Mouse (Mus musculus): ENCODE data around the gene Opcml. TPM values are rescaled to one million over a fixed set of nuclear protein-coding genes. Genes with fewer than 3 reads are reported as not detected.
A peak's percentile ranks its signal among the peaks of the same experiment; 100 is the strongest.

The Opcml gene
- polyA plus RNA-seq, 1 experiment from 2014 or later, result 0.02 TPM

DNA sequence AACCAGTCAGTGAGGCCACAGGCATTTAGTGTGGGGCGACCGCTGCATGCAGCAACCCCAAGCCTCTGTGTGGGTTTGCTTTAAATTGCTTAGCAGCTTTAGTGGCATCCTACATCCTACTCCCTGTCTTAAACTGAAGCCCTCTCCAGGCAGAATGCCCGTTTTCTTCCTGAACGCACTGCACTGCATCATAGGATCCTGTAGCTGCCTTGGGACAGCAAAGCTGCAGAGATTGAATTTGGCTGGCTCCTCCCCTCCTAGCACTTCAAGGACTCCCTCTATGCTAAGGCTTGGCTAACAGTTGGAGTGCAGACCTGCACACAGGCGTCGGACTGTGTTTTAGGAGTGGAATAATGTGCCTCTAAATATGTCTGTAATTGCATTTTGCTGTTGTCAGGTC is 474.2 kb downstream of the Opcml start:
- DNase-seq, result no peak
- no peak for ATAC-seq
- 36% methylated on average over 6 of the region's 6 CpGs for WGBS (ENCODE audit: insufficient replicate concordance)

DNA sequence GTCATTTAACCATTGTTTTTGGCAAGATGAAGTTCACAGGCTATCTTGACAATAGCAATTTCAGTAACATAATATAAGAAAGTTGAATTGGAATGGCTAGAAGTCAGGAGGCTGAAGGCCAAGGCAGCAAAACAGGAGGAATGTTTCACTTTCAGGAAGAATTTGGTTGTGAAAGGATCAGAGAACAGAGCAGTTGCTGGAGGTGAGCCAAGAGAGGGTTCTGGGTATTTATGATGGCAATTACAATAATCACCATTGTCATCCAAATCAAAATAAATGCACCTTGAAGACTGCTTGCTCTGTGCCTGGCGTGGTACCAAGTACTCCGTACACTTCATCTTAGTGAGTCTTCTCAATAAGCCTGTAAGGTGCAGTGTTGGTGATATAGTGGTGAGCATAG is 483.2 kb downstream of the Opcml start:
- no peak overlapping the region for H3K9ac ChIP-seq (replicated peaks)
- no peaks in the 10 kb centered on the region for H3K36me3 ChIP-seq (replicated peaks; ENCODE audit: insufficient read depth, low read length)
- no peaks in the 10 kb centered on the region for H3K9me3 ChIP-seq (ENCODE audit: low read length)
- 69% methylated on average over 2 of the region's 2 CpGs for WGBS (ENCODE audit: insufficient replicate concordance)
- H3K4me2 ChIP-seq (ENCODE audit: low read depth, low read length), result no peak overlapping the region
- H3K27ac ChIP-seq (ENCODE audit: low read depth), result no peak overlapping the region
- TF ChIP-seq EP300 (IDR thresholded peaks at IDR 0.05; ENCODE audit: low read depth) (no peak), CTCF (IDR thresholded peaks at IDR 0.05; ENCODE audit: low read depth) (no peak)
- no peak overlapping the region for H3K4me3 ChIP-seq (ENCODE audit: low read depth, low read length)
- H3K27me3 ChIP-seq (ENCODE audit: insufficient read depth, low read length), result no peaks in the 10 kb centered on the region
- H3K4me1 ChIP-seq (ENCODE audit: insufficient read depth), result no peaks in the 10 kb centered on the region
- no peak for ATAC-seq
- no peak for DNase-seq

More for the DNA sequence above, 474.2 kb downstream of the Opcml start:
- TF ChIP-seq CTCF (IDR thresholded peaks at IDR 0.05; ENCODE audit: low read depth) (no peak), EP300 (IDR thresholded peaks at IDR 0.05; ENCODE audit: low read depth) (no peak)
- Histone ChIP-seq H3K4me3 (ENCODE audit: low read depth, low read length) (no peak overlapping the region), H3K36me3 (replicated peaks; ENCODE audit: insufficient read depth, low read length) (no peaks in the 10 kb centered on the region), H3K4me2 (ENCODE audit: low read depth, low read length) (no peak overlapping the region), H3K27me3 (ENCODE audit: insufficient read depth, low read length) (no peaks in the 10 kb centered on the region), H3K27ac (ENCODE audit: low read depth) (no peak overlapping the region), H3K9ac (replicated peaks) (no peak overlapping the region), H3K4me1 (ENCODE audit: insufficient read depth) (no peaks in the 10 kb centered on the region), H3K9me3 (ENCODE audit: low read length) (no peaks in the 10 kb centered on the region)

GRCm38 (mm10) chr9:28278555-28278954 is 488.0 kb downstream of the Opcml start:
- H3K4me3 ChIP-seq (ENCODE audit: low read depth, low read length), result no peak overlapping the region
- H3K4me2 ChIP-seq (ENCODE audit: low read depth, low read length), result no peak overlapping the region
- ATAC-seq (peak; percentile 51; the same call in 1 of the 2 replicates), DNase-seq (no peak)
- no peak for TF ChIP-seq CTCF (IDR thresholded peaks at IDR 0.05; ENCODE audit: low read depth)
- no peak for TF ChIP-seq EP300 (IDR thresholded peaks at IDR 0.05; ENCODE audit: low read depth)
- no peaks in the 10 kb centered on the region for H3K9me3 ChIP-seq (ENCODE audit: low read length)
- no peak overlapping the region for H3K27ac ChIP-seq (ENCODE audit: low read depth)
- WGBS (ENCODE audit: insufficient replicate concordance), result 72% methylated on average over 2 of the region's 2 CpGs
- no peaks in the 10 kb centered on the region for H3K36me3 ChIP-seq (replicated peaks; ENCODE audit: insufficient read depth, low read length)
- no peak overlapping the region for H3K9ac ChIP-seq (replicated peaks)
- no peaks in the 10 kb centered on the region for H3K27me3 ChIP-seq (ENCODE audit: insufficient read depth, low read length)
- H3K4me1 ChIP-seq (ENCODE audit: insufficient read depth), result no peaks in the 10 kb centered on the region

GRCm38 (mm10) chr9:28281025-28281424 is 490.4 kb downstream of the Opcml start:
- H3K4me3 ChIP-seq (ENCODE audit: low read depth, low read length), result no peak overlapping the region
- no peak for TF ChIP-seq EP300 (IDR thresholded peaks at IDR 0.05; ENCODE audit: low read depth)
- no peak for TF ChIP-seq CTCF (IDR thresholded peaks at IDR 0.05; ENCODE audit: low read depth)
- no peak overlapping the region for H3K27ac ChIP-seq (ENCODE audit: low read depth)
- H3K27me3 ChIP-seq (ENCODE audit: insufficient read depth, low read length), result no peaks in the 10 kb centered on the region
- H3K9ac ChIP-seq (replicated peaks), result no peak overlapping the region
- H3K4me1 ChIP-seq (ENCODE audit: insufficient read depth), result no peaks in the 10 kb centered on the region
- no peak for DNase-seq
- no peaks in the 10 kb centered on the region for H3K36me3 ChIP-seq (replicated peaks; ENCODE audit: insufficient read depth, low read length)
- H3K9me3 ChIP-seq (ENCODE audit: low read length), result no peaks in the 10 kb centered on the region
- no peak for ATAC-seq
- WGBS (ENCODE audit: insufficient replicate concordance), result 50% methylated on average over 3 of the region's 3 CpGs
- H3K4me2 ChIP-seq (ENCODE audit: low read depth, low read length), result no peak overlapping the region

DNA sequence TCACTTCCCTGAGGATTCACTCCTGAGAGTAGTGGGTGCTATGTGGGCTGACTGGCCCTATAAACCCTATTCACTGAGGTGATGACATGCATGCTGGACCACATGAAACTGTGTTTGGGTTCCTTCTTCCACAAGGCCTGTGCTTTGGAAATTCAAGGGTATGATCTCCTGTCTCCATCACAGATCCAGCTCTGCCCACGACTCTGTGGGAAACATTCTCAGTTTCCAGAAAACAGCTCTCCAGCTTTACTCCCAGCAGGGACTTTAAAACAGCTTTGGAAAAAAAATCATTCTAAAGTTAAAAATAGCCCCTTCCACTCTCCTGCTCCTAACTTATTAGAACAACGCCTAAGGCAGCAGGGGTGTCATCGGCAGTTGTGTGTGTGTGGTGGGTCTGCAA is 491.0 kb downstream of the Opcml start:
- DNase-seq (no peak), ATAC-seq (no peak)
- Histone ChIP-seq H3K4me1 (ENCODE audit: insufficient read depth) (no peaks in the 10 kb centered on the region), H3K27me3 (ENCODE audit: insufficient read depth, low read length) (no peaks in the 10 kb centered on the region), H3K9me3 (ENCODE audit: low read length) (no peaks in the 10 kb centered on the region), H3K4me2 (ENCODE audit: low read depth, low read length) (no peak overlapping the region), H3K27ac (ENCODE audit: low read depth) (no peak overlapping the region), H3K9ac (replicated peaks) (no peak overlapping the region), H3K36me3 (replicated peaks; ENCODE audit: insufficient read depth, low read length) (no peaks in the 10 kb centered on the region), H3K4me3 (ENCODE audit: low read depth, low read length) (no peak overlapping the region)
- whole genome bisulfite sequencing (ENCODE audit: insufficient replicate concordance), result 71% methylated on average over 3 of the region's 3 CpGs
- TF ChIP-seq EP300 (IDR thresholded peaks at IDR 0.05; ENCODE audit: low read depth) (no peak), CTCF (IDR thresholded peaks at IDR 0.05; ENCODE audit: low read depth) (no peak)

DNA sequence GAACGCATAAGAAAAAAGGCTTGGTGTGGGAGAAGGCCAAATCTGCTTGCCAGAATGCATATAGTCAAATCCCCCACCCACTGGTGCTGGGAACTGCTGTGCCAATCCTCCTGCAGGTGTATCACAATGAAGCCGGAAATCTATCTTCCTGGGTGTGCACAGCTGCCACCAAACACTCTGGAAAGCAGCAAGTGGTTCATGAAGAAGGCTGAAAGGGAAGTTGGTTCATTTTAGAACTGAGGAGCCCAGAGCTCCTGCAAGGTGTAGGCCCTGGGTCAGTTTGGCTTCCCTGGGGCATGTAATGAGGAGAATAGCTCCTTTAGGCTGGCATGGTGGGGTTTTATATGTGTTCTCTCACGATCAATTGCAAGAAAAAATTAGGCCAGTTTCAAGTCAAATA is 494.4 kb downstream of the Opcml start:
- ATAC-seq (no peak), DNase-seq (no peak)
- TF ChIP-seq EP300 (IDR thresholded peaks at IDR 0.05; ENCODE audit: low read depth) (no peak), CTCF (IDR thresholded peaks at IDR 0.05; ENCODE audit: low read depth) (no peak)
- Histone ChIP-seq H3K4me2 (ENCODE audit: low read depth, low read length) (no peak overlapping the region), H3K36me3 (replicated peaks; ENCODE audit: insufficient read depth, low read length) (no peaks in the 10 kb centered on the region), H3K4me1 (ENCODE audit: insufficient read depth) (no peaks in the 10 kb centered on the region), H3K4me3 (ENCODE audit: low read depth, low read length) (no peak overlapping the region), H3K27me3 (ENCODE audit: insufficient read depth, low read length) (no peaks in the 10 kb centered on the region), H3K9me3 (ENCODE audit: low read length) (no peaks in the 10 kb centered on the region), H3K27ac (ENCODE audit: low read depth) (no peak overlapping the region), H3K9ac (replicated peaks) (no peak overlapping the region)
- 63% methylated on average over 3 of the region's 3 CpGs for WGBS (ENCODE audit: insufficient replicate concordance)

DNA sequence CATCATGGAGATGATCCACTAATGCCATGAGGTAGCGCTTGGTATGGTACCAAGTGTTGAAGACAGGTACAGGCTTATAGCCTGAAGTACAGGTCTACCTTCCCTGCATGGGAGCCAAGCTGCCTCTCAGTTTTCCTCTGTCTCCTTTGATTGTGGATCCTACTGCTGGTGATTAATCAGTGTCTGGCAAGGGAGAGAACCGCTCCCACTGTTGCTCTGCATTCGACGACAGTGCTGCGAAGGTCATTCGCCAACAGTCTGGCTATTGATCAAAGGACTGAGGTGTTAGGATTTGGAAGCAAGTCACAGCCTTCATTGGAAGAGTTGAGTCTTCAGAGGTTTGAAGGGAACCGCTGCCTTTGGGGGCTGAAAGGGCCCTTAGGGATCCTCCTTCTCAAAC is 495.8 kb downstream of the Opcml start:
- no peak for TF ChIP-seq EP300 (IDR thresholded peaks at IDR 0.05; ENCODE audit: low read depth)
- no peak for TF ChIP-seq CTCF (IDR thresholded peaks at IDR 0.05; ENCODE audit: low read depth)
- no peaks in the 10 kb centered on the region for H3K27me3 ChIP-seq (ENCODE audit: insufficient read depth, low read length)
- no peak for ATAC-seq
- no peak overlapping the region for H3K4me2 ChIP-seq (ENCODE audit: low read depth, low read length)
- DNase-seq, result no peak
- H3K9ac ChIP-seq (replicated peaks), result no peak overlapping the region
- no peaks in the 10 kb centered on the region for H3K9me3 ChIP-seq (ENCODE audit: low read length)
- no peaks in the 10 kb centered on the region for H3K4me1 ChIP-seq (ENCODE audit: insufficient read depth)
- no peaks in the 10 kb centered on the region for H3K36me3 ChIP-seq (replicated peaks; ENCODE audit: insufficient read depth, low read length)
- WGBS (ENCODE audit: insufficient replicate concordance), result 64% methylated on average over 7 of the region's 7 CpGs
- no peak overlapping the region for H3K27ac ChIP-seq (ENCODE audit: low read depth)
- H3K4me3 ChIP-seq (ENCODE audit: low read depth, low read length), result no peak overlapping the region
